Mouse (Mus musculus) forebrain, embryonic 13.5 days (tissue): ENCODE data around the gene Trf. TPM values are rescaled to one million over a fixed set of nuclear protein-coding genes. Genes with fewer than 3 reads are reported as not detected.

ENCODE experiments used
- ATAC-seq: fragments of 200-750 bp; cut with Nextera tagmentation; 2 replicates; pipeline ENCODE4 v1.8.0; 2017
- H3K27ac ChIP-seq: fragments of 300-500 bp; sonication (generic); 2 replicates; pipeline ENCODE4 v1.5.1; 2015; ENCODE audit warnings: inconsistent platforms, mild to moderate bottlenecking, moderate library complexity
- H3K27me3 ChIP-seq: fragments of 300-500 bp; sonication (generic); 2 replicates; pipeline ENCODE4 v1.6.1; 2015; ENCODE audit warnings: mild to moderate bottlenecking, inconsistent platforms
- H3K36me3 ChIP-seq: fragments of 300-500 bp; sonication (generic); 2 replicates; pipeline ENCODE4 v1.6.1; 2015; ENCODE audit warnings: mild to moderate bottlenecking, inconsistent platforms; ENCODE audit not compliant: poor library complexity, severe bottlenecking
- H3K4me1 ChIP-seq: fragments of 300-500 bp; sonication (generic); 2 replicates; pipeline ENCODE4 v1.6.1; 2015; ENCODE audit warnings: inconsistent platforms
- H3K4me2 ChIP-seq: fragments of 300-500 bp; sonication (generic); 2 replicates; pipeline ENCODE4 v1.6.1; 2015; ENCODE audit warnings: inconsistent platforms, mild to moderate bottlenecking, moderate library complexity
- H3K4me3 ChIP-seq: fragments of 300-500 bp; sonication (generic); 2 replicates; pipeline ENCODE4 v1.5.1; 2015; ENCODE audit warnings: mild to moderate bottlenecking, inconsistent platforms
- H3K9ac ChIP-seq: fragments of 300-500 bp; sonication (generic); 2 replicates; pipeline ENCODE4 v1.6.1; 2015; ENCODE audit warnings: mild to moderate bottlenecking, inconsistent platforms
- H3K9me3 ChIP-seq: fragments of 300-500 bp; sonication (generic); replicated peaks from 2 replicates; pipeline ENCODE4 v1.6.1; 2016; ENCODE audit warnings: inconsistent platforms
- WGBS: fragments of 180-500 bp; shearing (Covaris S2); methylation state at CpG from one replicate; pipeline ENCODE4 v1.1.7; 2015; 5-methylcytosine and 5-hydroxymethylcytosine counted together
- polyA plus RNA-seq: library from polyadenylated mRNA; unstranded; fragments of >200 nt; fragmentation: Nextera tagmentation; extraction: Ambion mirVana; gene quantifications from 2 replicates; pipeline ENCODE4 v1.2.1, GENCODE M21; 2015

Trf gene
- polyA plus RNA-seq, 1 experiment from 2014 or later, result 15.7 TPM

DNA sequence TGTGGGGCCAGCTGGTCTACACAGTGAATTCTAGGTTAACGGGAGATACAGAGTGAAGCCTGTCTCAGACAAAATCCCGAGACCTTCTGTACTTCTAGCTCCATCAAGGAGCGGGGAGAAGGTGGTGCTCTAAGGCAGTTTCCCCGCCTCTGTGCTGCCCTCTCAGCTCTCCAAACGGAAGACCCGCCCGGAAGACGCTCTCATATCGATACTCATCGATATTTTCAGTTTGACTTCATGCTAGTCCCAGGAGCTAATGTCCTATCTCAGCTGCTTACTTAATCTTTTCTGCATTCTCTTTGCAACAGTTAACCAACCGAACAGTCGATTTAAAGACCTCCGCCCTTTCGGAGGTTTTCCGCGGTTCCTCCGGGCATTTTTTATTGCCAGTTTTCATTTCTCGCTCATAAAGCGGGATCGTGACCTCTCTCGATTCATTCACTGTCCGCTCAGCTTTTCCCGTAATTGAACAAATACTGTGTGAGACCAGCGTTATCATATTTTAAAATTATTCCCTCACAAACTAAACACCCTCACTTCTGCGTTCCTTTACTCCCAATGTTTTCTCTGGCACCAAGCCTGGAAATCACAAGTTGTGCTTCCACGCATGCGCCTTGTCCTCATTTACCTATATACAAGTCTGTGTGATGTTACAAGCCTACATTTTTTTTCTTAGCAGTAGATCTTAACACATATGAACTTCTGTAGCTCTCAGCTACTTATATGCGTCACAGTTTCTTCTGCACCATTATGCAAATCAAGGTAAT is 17.4 kb downstream of the Trf start:
- no peaks in the 10 kb centered on the region for H3K27me3 ChIP-seq
- no peak overlapping the region for H3K4me2 ChIP-seq
- 0 out of 2 replicates have a peak, but pooled peaks cover 4% of the 10 kb centered on the region for H3K4me1 ChIP-seq
- 83% methylated on average over 28 of the region's 28 CpGs for WGBS
- no peak overlapping the region for H3K4me3 ChIP-seq
- H3K9ac ChIP-seq, result no peak overlapping the region
- ATAC-seq, result no peak
- no peak overlapping the region for H3K27ac ChIP-seq
- H3K9me3 ChIP-seq, result no peaks in the 10 kb centered on the region
- H3K36me3 ChIP-seq, result no peaks in the 10 kb centered on the region

DNA sequence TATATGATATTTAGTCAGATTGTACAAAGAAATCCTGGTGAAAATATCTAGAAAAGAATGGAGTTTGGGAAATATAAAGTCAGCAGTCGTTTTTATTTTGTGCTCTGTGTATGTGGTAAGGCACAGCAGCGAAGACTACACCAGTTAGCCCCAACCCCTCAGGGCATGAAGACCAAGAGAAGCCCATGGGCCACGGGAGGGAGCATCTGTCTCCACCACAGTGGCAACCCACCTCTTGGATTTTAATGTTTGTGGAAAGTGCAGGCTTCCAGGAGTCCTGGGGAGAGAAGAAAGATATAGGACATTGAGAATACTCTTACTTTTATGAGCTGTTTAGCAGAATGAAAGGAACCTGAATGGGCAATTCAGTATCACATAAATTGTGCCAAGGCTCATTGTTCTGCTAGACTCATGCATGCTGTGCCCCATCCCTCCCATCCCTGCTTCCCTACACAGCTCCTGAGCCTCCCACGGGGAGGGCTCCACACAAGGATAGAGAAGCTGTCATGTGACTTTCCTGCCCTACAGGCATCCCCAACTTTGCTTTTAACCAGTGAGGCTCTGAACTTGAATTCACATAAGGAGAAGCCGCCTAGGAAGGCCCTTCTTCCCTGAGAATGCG is 21.3 kb downstream of the Trf start:
- no peak overlapping the region for H3K4me3 ChIP-seq
- 39% methylated on average over 6 of the region's 6 CpGs for WGBS
- H3K4me1 ChIP-seq, result 0 out of 2 replicates have a peak, but pooled peaks cover 5% of the 10 kb centered on the region
- ATAC-seq, result no peak
- no peaks in the 10 kb centered on the region for H3K36me3 ChIP-seq
- no peaks in the 10 kb centered on the region for H3K27me3 ChIP-seq
- no peak overlapping the region for H3K27ac ChIP-seq
- H3K9me3 ChIP-seq, result no peaks in the 10 kb centered on the region
- H3K9ac ChIP-seq, result no peak overlapping the region
- H3K4me2 ChIP-seq, result no peak overlapping the region

DNA sequence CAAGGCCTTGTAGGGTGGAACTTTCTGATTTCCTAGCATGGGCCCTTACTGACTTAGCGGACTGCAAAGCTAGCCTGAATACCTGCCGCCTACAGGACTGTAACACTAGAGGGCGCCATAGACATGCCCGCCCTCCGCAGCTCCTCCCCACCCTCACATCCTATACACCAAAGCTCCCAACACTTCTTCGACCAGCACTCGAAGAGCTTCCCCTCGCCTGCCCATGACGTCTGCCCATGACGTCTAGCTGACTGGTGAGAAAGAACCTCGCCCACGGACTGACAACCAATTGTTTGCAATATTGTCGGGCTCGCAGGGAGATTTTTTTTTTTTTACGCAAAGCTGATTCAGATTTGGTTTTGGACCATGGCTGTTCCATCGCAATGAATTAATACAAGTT is 22.4 kb downstream of the Trf start:
- Histone ChIP-seq H3K4me2 (peak overlapping the region; percentile 55), H3K36me3 (no peaks in the 10 kb centered on the region), H3K27me3 (no peaks in the 10 kb centered on the region), H3K27ac (no peak overlapping the region), H3K9me3 (no peaks in the 10 kb centered on the region), H3K4me1 (0 out of 2 replicates have a peak, but pooled peaks cover 5% of the 10 kb centered on the region), H3K4me3 (peak overlapping the region; percentile 10; the same call in 1 of the 2 replicates), H3K9ac (no peak overlapping the region)
- peak; percentile 87 for ATAC-seq
- WGBS, result 7% methylated on average over 16 of the region's 16 CpGs

DNA sequence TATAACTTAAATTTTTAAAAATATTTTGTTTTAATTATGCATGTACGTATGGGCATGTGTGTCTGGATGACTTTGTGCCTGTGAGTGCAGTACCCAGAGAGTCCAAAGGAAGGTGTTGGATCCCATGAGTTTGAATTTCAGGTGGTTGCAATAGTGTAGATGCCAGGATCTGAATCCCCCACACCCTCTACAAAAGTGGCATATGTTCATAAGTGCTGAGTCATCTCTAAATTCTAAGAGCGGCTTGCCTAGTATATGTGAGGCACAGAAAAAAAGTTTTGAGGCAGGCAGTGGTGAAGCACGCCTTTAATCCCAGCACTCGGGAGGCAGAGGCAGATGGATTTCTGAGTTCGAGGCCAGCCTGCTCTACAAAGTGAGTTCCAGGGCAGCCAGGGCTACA is 24.5 kb downstream of the Trf start:
- Histone ChIP-seq H3K4me2 (no peak overlapping the region), H3K27me3 (no peaks in the 10 kb centered on the region), H3K4me3 (no peak overlapping the region), H3K27ac (no peak overlapping the region), H3K9ac (no peak overlapping the region), H3K4me1 (peaks cover 9% of the 10 kb centered on the region), H3K36me3 (no peaks in the 10 kb centered on the region), H3K9me3 (no peaks in the 10 kb centered on the region)
- WGBS, result 92% methylated on average over 5 of the region's 5 CpGs
- ATAC-seq, result no peak

DNA sequence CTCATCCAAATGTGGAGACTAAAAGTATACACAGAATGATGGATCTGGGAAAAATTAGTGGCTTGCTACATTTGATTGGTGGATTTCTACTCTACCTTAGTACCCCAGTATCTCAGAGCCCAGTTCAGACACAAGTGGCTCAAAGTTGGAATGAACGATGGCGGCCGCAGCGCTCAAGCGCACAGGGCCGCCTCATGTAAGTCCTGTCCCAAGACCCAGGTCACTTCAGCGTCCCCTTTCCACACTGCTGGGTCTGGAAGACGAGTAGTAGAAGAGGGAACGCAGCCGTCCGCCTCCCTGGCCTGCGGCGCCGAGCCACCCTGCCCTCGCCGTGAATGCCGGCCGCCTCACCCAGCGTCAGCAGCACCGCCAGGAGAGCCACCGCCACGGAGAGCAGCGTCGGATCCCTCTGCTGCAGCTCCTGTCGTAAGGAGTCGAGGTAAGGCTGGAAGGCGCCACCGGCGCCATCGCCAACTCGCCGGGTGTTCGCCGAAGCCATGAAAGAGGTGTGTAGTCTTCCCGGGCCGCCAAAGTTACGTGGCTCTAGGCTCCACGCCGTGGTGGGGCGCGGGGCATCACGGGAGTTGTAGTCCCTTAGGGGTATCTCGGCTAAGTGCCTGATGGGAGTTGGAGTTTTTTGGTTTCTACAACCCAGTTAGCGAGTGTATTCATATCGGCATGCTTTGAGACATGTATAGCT is 28.5 kb downstream of the Trf start, which contains the start of gene Srprb:
TSS of gene Srprb (minus strand) at position 577 of the 700 bp plus-strand sequence.
- Histone ChIP-seq H3K27ac (peak within 1 kb of the TSS; percentile 75), H3K36me3 (peaks cover 25% of the 10 kb centered on the region), H3K9ac (peak within 1 kb of the TSS; percentile 85), H3K4me2 (peak within 1 kb of the TSS; percentile 59), H3K4me3 (peak within 1 kb of the TSS; percentile 83), H3K27me3 (no peaks in the 10 kb centered on the region), H3K4me1 (peaks cover 8% of the 10 kb centered on the region), H3K9me3 (no peaks in the 10 kb centered on the region)
- peak; percentile 99 for ATAC-seq
- WGBS, result under 1% methylated on average over 45 of the region's 45 CpGs

DNA sequence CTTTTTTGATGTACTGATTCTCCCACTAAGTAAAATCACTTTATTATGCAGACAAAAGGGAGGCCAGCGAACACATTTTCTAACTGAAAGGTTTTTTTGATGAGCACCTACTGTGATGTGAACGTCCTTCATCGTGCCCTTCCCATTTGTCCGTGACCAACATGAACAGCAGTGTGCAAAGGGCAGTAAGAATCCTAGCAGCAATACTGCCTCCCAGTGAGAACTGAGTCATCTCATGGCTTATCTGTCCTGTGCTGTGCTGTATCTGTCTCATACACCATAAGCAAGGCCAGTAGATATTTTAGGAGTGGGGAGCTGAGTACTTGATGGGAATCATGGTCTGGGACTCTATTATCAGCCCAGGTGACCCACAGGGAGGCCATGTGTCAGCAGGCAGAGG is 41.8 kb downstream of the Trf start:
- WGBS, result 84% methylated on average over 4 of the region's 4 CpGs
- peaks cover 59% of the 10 kb centered on the region for H3K36me3 ChIP-seq
- no peak overlapping the region for H3K27ac ChIP-seq
- H3K4me1 ChIP-seq, result no peaks in the 10 kb centered on the region
- no peaks in the 10 kb centered on the region for H3K27me3 ChIP-seq
- no peak overlapping the region for H3K9ac ChIP-seq
- no peaks in the 10 kb centered on the region for H3K9me3 ChIP-seq
- H3K4me3 ChIP-seq, result no peak overlapping the region
- ATAC-seq, result no peak
- no peak overlapping the region for H3K4me2 ChIP-seq

DNA sequence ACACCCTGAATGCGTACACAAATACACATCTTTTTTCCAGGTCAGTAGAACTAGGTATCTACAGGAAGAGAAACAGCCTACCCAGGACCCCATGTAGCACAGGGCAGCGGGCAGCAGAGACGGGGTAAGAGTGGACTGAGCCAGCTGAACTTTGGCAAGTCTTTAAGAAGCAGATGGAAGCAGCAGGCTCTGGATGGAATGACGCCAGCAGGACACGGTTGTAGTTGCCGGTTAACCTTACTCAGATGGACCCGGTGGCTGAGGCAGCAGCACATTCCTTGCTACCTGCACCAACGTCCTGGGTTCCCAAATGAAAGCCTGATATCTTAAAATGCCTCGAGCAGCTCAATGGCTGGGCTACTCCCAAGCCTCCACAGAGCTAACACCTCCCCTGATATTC is 43.5 kb downstream of the Trf start:
- H3K27ac ChIP-seq, result no peak overlapping the region

DNA sequence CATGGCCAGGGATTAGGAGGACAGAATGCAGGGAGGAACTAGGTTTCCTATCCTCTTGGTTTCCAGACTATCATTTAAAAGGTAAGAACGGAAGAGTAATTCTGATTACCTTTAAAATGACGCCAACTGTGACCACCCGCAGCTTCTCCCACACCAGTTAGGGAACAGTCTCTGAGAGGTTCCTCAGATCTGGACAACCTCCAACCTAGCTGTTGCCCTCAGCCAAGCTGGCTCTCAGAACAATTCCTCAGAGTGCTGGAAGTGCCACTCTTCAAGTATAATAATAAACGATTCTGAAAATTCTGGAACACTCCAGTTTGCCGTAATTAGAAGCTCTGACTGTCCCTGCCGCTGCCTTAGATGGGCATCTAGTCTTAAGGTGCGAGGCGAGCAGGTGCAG is 44.3 kb downstream of the Trf start:
- no peak overlapping the region for H3K27ac ChIP-seq
- no peaks in the 10 kb centered on the region for H3K9me3 ChIP-seq
- peaks cover 48% of the 10 kb centered on the region for H3K36me3 ChIP-seq
- no peak overlapping the region for H3K4me2 ChIP-seq
- WGBS, result 91% methylated on average over 8 of the region's 8 CpGs
- H3K9ac ChIP-seq, result no peak overlapping the region
- H3K27me3 ChIP-seq, result no peaks in the 10 kb centered on the region
- peaks cover 7% of the 10 kb centered on the region for H3K4me1 ChIP-seq
- no peak for ATAC-seq
- no peak overlapping the region for H3K4me3 ChIP-seq

More for the DNA sequence above, 43.5 kb downstream of the Trf start:
- 74% methylated on average over 9 of the region's 9 CpGs for WGBS
- Histone ChIP-seq H3K4me1 (peaks cover 1% of the 10 kb centered on the region; the same call in 1 of the 2 replicates), H3K27me3 (no peaks in the 10 kb centered on the region), H3K9ac (no peak overlapping the region), H3K4me2 (no peak overlapping the region), H3K4me3 (no peak overlapping the region), H3K36me3 (peaks cover 53% of the 10 kb centered on the region), H3K9me3 (no peaks in the 10 kb centered on the region)
- ATAC-seq, result no peak

DNA sequence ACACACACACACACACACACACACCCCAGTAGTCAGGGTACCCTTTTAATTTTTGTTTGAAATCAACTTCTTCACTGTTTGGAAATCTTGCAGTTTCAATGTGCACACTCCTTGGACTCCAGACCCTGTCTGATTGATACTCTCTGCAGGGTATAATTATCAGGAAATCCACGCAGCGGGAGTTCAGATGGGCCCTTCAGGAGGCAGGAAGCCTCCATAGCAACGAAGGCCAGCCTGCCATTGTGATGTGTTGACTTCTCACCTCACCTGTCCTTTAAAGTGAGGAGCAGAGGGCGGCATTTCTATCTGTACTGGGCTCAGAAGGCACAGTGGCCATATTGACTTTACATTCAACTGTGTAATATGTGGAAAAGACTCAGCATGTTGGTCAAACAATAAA is 45.4 kb downstream of the Trf start:
- Histone ChIP-seq H3K27me3 (no peaks in the 10 kb centered on the region), H3K9ac (no peak overlapping the region), H3K4me1 (peaks cover 17% of the 10 kb centered on the region), H3K9me3 (no peaks in the 10 kb centered on the region), H3K36me3 (peaks cover 37% of the 10 kb centered on the region), H3K27ac (no peak overlapping the region), H3K4me3 (no peak overlapping the region), H3K4me2 (no peak overlapping the region)
- no peak for ATAC-seq
- 69% methylated on average over 4 of the region's 4 CpGs for WGBS

DNA sequence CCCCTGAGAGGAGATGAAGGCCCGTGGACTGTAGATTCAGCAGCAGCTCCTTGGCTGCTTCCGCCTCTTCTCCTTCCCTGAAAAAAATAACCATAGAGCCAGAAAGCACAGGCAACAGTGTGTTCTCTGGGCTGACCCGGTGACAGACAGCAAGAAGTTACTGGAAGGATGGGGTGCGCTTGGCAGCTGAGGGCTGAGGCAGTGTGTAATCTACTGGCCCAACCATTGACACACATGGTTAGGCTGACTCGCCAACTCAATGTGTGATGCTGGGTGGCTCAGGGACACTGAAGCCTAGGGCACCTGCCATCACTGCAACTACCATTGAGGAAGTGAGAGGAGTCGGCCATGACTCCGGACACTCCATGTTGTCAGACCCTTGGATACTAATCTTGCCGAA is 48.4 kb downstream of the Trf start:
- WGBS, result 89% methylated on average over 8 of the region's 8 CpGs
- Histone ChIP-seq H3K9ac (no peak overlapping the region), H3K4me3 (no peak overlapping the region), H3K9me3 (no peaks in the 10 kb centered on the region), H3K4me2 (no peak overlapping the region), H3K4me1 (peaks cover 18% of the 10 kb centered on the region), H3K27me3 (no peaks in the 10 kb centered on the region), H3K36me3 (peaks cover 25% of the 10 kb centered on the region), H3K27ac (no peak overlapping the region)
- no peak for ATAC-seq

DNA sequence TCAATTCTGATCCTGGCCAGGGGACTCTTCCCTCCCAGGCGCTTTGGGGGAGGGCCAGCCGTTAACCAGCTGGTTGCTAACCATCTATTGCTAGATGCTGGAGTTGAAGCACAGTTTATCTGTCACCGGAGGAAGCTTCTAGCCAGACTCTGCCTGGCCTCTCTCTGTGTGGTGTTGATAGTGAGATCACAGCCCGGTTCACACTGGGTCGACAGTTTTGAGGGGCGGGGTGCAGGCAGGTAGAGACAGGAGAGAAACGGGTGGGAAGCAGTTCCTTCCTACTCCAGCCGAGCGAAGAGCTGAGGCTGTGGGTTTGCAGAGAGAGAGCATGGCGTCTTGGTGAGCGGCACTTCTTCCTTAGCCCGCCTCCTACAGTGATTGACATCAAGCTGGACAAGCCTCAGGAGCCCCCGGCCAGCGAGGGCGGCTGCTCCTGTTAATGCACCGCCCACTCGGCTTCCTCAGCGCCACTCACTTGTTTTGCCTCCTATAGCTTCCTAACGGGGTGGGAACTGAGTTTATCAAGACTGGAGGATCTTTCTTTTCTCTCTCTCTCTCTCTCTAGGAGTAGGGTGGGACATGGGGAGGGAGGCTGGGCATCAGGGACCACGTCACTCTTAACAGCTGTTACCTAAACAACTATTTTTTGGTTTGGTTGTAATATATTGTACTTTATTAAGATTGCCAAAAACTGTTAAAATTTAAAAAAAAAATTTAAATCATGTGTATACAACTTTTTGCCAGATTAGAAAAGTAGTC is 49.3 kb downstream of the Trf start:
- Histone ChIP-seq H3K27ac (peak overlapping the region; percentile 61), H3K4me1 (peaks cover 18% of the 10 kb centered on the region), H3K4me3 (peak overlapping the region; percentile 32), H3K4me2 (peak overlapping the region; percentile 63), H3K27me3 (no peaks in the 10 kb centered on the region), H3K36me3 (peaks cover 29% of the 10 kb centered on the region), H3K9me3 (no peaks in the 10 kb centered on the region), H3K9ac (peak overlapping the region; percentile 65)
- peak; percentile 81 for ATAC-seq
- WGBS, result 4% methylated on average over 20 of the region's 20 CpGs
